Mouse (Mus musculus): ENCODE results near the gene 0610010F05Rik.
"Not testable (repeated sequence)": the region's sequence is repeated elsewhere in the genome, so short reads cannot be mapped to it uniquely, and the experiment has no call there.

0610010F05Rik gene

DNA sequence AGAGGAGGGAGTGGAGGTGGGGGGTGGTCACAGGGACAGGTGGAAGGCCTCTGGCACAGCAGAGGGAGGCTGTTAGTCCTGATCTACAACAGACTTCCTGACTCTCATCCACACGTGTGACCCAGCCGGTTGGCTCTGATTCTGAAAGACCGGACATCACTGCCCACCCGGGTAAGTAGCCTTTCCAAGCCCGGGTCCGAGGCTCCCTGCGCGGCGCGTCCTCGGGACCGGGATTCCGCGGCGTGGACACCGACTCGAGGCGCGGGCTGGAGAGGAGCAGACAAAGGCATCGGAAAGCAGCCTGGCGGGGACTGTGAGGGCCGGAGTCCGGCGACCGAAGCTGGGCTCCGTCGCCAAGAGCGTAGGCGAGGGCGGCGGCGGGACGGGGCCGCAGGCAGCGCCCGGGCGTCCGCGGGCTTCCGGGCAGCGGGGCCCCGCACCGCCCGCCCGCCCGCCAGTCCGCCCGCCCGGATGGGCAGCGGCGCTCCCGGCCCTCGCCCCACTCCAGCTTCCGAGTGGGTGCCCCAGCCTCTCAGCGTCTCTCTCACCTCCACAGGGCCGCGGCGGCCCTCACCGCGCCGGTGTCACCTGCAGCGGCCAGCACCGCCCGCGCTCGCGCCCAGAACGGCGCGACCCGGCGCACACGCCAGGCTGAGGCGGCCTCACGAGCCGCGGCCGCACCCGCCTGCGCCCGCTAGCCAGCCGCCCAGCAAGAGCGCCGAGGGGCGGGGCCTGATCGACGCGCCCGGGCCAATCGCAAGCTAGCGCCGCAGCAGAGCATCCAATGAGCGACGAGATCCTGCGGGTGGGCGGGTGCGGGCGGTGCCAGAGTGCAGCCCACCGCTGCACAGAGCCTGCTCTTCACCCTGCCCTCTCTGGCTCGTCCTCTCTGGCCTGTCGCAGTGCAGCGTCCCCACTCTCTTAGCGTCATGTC is at the start of gene 0610010F05Rik:
Gene 0610010F05Rik (minus strand): TSS at position 695 of the 934 bp plus-strand sequence.
- DNase-seq, result peak; percentile 86

DNA sequence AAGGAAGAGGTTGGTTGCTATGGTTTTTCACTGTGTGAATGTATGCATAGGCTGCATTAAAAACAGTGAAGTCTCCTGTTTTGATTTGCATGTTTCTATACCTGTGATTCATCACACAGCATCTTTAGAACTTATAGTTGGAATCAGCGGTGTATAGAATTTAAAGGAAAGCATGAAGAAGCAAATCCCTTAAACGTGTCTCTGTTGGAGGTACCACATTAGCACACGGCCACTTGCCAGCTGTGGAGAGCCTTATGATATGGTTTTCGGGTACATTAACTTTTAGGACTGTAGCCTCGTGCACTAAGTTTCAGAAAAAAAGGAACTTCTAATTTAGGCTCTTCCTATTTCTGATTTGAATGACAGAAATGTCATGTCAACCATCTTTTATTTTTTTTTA is 49.1 kb upstream of the 0610010F05Rik start:
- DNase-seq, result no peak

DNA sequence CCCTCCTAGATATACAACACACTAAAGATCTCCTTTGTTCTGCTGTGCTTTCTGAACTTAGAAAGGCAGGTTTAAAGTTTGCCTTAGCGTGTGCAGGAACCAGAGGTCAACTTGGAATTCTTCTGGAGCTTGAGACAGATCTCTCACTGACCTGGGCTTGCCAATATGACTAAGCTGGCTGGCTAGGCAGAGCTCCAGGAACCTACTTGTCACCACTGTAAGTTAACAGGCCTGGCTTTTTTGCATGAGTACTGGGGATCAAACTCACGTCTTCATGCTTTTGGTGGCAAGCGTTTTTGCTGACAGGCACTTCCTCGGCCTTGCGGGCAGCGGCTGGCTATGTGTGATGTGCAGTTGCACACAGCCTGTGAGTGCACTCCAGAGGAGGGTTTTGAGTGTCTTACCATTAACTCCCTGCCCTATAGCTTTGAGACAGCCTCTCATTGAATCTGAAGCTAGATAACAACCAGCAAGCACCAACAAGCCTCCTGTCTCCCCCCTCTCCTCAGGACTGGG is 47.1 kb upstream of the 0610010F05Rik start:
- no peak for DNase-seq

DNA sequence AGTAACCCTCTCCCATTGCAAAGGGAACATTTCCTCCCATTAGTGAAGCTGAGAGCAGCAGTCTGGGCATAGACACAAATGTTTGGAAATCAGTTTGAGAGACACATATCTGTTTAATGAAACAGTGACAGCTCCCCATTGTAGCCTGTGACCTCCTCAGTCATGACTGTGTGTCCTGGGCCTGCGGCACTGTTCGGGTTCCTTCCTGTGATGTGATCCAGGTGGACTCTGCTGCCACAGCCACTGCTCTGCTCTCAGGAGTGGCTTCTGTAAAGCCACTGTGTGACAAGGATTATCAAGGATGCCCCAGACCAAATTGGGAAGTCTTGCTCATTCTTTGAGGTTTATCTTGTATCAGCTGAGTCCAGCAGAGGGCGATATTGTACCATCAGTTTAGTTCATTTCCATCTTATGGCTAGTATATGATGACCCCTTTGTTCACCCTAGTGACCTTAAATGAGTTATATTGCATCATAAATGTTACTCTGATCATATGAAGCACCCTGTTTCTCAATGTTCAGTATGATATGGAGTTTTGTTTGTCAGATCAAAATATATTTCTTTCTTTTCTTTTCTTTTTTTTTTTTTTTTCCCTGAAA is 45.7 kb upstream of the 0610010F05Rik start:
- peak; percentile 66 for DNase-seq

DNA sequence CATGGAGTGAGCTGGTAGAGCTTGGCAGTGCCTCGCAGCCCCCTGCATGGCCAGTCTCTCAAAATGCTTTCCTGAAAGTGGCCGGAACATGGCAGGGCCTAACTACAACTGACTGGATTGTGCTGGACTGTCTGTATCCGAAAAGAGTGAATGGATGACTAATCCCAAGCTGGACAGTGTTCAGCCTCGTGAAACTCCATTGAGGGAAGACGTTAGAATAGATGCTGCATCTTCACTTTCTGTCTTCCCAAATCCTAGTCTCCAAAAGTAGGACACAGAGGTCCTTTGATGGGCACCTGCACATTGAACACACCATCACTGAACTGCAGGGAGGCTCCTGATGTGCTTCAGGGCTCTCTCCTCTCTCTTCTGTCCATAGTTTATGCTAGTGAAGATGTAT is 42.7 kb upstream of the 0610010F05Rik start:
- no peak for DNase-seq

DNA sequence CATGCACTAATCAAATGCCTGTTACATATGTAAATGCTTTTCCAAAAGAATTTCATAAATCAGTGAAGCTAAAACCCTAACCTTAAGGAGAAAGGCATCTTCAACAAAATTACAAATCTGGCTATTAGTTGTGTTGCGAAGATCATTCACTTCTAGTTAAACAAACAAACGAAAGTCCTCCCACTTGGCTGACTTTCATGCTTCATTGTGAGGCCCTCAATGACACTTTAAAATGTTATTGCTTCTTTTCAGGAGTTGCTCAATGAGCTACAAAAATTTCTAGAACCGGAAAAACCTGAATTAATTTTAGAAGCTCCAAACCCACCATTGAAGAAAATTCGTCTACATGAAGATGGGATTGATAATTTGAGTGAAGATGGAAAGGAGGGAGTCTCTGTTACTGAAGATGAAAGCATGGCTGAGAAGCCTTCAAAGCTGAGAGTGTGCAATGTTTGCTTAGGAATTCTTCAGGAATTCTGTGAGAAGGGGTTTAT is 38.9 kb upstream of the 0610010F05Rik start:
- no peak for DNase-seq

DNA sequence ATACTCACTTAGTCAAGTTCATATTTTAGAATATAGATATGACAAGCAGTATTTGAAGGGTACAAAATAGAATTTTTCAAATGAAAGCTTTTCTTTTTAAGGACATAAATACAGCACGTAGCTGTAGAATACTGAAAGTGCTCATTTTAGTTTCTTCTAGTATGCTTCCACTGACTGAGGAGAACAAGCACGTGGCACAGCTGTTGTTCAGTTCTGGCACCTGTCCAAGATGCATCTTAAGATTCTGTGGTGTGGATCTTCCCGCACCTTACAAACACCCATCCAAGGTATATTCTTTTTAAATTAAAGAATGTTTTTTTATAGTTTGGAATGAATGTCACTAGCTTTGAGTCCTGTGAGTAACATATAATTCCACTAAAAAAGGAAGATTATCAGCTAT is 33.7 kb upstream of the 0610010F05Rik start:
- DNase-seq, result no peak

DNA sequence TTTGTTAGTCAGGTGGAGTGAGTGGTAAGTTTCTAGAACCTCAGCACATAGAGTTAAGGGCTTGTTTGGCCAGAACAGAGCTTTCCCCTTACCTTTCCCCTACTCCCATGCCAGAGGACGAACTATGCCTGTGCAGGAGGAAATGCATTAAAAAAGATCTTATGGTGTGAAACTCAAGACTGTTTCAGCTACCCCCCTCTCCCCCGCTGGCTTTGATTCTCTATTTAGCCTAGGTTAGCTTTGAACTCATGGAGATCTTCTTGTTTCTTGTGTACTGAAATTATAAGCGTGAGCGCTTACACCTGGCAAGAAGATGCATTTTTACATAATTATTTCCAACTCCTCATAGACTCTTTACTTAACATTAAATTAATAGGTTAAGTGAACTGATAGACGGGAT is 33.1 kb upstream of the 0610010F05Rik start:
- DNase-seq, result no peak

DNA sequence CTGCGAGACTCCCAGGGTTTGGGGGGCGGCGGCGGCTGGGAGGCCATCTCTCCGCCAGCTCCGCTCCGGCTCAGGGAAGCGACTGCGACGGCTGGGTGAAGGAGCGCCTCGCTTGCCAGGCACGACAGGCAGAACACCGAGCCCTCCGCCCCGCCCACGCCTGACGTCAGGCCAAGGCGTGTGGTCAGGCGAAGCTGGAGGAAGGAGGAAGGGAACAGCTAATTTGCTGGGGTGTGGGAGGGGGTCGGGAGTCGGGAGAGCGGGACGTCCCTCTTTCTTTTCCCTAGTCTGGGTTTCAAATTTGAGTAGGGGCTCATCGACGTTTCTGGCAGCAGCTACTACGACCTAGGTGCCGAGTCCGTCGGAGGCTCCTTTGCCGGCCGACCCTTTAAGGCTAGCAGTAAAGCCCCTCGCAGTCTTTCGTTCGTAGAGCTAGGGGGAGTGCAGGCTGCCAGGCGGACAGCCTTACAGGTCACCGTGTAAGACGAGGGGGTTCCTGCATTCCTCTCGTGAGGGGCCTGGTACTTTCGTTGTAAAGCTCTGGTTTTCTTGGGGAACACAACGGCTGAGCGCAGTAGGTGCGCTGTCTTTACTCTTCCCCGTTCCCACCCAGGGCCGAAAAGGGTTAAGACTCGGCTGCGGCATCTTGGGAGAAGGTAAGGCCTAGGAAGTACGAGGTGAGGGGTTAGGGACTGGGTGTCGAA is 32.5 kb upstream of the 0610010F05Rik start, which contains the start of gene Pex13:
Gene Pex13 (minus strand): TSS at position 162 of the 704 bp plus-strand sequence.
- DNase-seq, result peak; percentile 93

DNA sequence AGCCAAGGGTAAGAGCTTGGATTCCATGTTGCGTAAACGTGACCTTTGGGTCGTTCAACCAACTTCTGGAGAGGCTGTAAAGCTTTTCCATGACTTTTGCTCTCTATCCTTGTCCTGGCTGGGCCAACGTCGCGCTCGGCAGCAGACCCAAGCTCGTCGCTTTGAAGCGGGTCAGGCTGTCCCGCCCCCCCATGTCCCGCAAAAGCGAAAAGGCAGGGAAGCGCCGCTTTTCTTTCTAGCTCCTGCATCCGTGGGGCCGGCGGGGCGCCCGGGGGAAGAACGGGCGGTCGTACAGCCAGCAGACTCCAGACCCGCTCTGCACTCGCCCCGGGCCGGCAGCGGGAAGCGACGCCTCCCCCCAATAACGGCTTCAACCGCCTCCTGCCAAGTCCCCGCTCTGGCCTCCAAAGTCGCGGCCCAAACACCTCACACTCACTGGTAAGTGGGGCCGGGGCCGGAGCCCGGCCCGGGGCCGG is 31.9 kb upstream of the 0610010F05Rik start, which contains the start of gene Pus10:
Gene Pus10 (plus strand): TSS at position 364 of the 476 bp plus-strand sequence.
- no peak for DNase-seq

DNA sequence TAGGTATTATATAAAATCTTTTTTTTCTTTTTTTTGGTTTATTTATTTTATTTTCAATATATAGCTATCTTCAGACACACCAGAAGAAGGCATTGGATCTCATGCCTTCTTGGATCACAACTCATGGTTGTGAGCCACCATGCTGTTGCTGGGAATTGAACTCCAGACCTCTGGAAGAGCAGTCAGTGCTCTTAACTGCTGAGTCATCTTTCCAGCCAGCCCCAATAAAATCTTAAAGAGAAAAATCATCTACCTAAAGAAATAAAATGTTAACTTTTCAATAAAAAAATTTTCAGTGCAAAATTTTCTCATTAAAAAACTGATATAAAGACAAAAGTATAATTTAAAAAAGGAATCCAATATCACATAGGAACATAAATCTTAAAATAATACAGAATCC is 30.8 kb upstream of the 0610010F05Rik start:
- DNase-seq, result no peak

DNA sequence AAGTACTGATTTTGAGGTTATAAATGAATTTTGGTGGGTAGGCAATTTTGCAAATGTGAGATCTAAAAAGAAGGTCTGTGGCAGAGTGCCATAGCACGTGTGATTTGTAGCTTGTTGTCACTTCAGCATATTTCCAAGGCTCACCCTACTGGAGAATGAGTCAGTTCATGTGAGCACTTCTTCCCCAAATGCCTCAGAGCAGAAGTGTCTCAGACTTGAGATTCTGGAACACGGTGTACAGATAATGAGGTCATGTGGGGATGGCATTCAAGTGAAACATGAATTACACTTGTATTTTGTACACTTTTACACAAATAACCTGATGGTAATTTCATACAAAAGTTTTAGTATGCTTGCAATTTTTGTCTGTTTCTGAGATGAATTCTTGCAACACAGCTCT is 24.4 kb upstream of the 0610010F05Rik start:
- DNase-seq, result no peak

DNA sequence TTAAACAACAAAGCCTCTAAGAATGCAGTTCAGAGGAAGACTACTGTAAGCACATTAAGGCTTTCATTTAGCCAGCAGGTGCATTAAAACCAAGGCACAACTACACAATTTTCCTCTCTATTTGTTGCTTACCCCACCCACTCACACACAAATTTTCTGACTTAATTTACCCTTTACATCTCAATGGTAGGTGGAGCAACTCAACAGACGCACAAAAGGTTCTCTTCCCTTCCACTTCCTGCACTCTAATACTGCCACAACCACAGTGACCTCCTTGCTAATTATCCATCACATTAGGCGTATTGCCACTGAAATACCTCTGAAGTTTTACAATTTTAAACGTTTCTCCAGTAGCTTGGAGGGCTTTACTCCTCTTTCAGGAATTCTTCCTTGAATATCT is 20.2 kb upstream of the 0610010F05Rik start:
- no peak for DNase-seq

DNA sequence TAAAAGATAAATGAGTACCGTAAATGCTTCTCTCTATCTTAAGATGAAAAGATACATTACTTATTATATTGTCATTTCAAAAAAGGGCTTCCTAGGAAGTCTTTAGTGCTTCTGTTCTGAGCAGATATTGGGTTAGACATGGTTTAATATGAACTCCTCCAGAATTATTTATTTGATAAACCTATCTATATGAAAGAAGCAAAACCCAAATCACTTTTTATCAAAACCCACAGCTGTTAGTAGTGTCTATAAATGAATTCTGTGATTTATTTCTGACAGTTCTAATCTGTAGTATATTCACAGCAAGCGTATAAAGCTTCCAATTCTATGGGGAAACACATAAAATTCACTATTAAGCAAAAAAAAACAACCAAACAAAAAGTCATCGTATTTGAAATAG is 14.4 kb upstream of the 0610010F05Rik start:
- no peak for DNase-seq

DNA sequence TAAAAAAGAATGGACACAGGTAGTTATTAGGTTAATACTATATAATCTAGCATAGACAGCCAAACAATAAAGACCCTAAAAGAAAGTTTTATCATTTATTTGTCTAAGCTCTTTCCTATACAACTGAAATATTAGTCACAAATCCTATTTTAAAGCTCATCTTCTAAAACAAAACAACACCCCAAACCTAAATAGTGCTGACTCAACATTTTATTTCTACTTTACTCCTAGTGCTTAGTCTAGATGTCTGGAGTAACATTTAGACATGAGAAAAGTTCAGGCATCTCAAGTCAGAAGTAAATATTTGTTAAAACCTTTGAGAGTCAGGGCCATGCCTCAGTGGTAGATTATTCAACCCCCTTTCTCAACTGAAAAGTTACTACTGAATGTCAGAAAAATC is 14.0 kb upstream of the 0610010F05Rik start:
- DNase-seq, result no peak

DNA sequence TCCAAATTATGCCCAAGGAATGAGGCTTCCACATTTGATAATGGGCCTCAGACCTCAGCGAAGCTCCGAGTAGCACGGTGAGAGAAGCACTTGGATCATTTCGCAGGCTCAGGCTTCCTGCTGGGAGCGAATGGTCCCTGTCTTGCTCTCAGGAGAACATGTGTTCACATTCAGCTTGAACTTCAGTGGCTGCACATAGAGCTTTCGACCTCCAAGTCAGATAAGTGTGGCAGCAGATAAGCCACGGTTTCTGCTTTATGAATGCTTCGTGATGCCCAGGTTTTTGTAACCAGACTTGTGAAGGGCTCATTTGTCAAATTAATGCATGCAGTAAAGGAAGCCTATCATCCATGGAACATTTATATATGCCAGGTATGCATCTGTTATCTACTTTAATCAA is 1.1 kb upstream of the 0610010F05Rik start:
- no peak for DNase-seq

DNA sequence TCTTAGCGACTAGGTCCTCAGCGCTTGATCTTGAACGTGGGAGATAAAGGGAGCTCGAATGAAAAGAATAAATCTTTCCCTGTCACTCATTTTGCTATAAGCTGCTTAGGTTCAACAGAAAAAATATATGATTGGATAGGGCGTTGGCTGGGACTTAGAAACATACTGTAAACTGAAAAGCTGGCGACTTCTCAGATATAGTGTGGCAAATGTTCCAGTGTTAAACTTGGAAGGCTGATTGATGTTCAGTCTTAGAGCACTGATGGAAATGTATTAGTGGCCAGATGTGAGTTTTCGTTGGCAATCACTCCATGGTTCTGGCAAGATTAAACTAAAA is 408 bp upstream of the 0610010F05Rik start:
- DNase-seq, result no peak

DNA sequence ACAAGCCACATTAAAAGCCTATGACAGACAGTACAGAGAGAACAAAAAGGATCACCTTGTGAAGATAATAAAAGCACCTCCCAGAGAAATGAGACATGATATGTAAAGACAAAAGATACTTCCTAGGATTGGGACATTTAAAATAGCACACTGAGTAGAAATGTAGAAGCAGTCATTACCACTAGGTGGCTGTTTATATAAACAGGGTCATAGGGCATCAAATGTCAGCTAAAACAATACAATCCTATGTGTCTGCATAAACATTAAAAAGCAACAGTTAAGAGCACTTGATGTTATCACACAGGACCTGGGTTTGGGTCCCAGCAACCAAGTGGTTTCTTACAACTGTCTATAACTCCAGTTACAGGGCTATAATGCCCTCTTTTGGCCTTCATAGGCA is 2.8 kb downstream of the 0610010F05Rik start:
- DNase-seq, result no peak

DNA sequence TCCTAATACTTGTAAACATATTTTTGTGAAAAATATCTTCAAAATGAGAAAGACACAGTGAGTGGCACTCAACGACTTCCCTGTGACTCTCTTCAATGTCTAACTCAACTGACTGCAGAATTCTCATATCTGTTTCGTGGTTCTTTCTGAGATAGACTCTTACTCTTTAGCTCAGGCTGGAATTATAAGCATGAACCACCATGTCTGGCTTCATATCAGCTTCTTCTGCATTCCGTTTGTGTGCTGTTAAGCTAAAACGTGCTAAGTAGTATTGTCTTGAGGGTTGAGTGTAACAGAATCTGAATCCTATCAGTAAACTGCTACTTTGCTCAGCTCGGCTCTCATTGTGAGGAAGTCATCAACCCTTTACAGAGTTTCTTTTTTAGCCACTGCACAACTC is 14.4 kb downstream of the 0610010F05Rik start:
- DNase-seq, result no peak

DNA sequence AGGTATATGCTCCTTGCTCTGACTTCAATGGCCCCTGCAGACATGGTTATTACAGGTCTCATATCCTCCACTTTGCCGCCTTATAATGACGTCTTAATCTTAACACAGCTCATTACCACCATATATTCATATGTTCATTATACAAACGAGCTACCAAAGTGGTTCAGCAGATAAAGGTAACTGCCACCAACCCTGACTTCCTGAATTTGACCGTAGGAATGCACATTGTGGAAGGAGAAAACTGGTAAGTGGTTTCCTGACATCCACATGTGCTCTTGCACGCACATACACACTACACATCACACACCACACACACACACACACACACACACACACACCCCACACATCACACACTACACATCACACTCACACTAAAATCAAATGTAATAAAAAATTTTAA is 18.9 kb downstream of the 0610010F05Rik start:
- no peak for DNase-seq

DNA sequence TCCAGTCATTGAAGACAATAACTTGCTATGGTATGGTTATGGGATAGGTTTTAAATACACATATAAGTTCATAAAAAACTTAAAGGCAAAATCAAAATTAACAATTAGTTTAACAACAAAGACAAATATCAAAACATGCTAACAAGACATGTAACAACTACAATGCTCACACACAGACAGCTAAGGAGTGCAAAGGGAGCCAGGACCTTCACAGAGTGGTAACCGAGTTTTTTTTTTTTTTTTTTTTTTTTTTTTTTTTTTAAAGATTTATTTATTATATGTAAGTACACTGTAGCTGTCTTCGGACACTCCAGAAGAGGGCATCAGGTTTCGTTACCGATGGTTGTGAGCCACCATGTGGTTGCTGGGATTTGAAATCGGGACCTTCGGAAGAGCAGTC is 26.1 kb downstream of the 0610010F05Rik start:
- not testable (repeated sequence) for DNase-seq

DNA sequence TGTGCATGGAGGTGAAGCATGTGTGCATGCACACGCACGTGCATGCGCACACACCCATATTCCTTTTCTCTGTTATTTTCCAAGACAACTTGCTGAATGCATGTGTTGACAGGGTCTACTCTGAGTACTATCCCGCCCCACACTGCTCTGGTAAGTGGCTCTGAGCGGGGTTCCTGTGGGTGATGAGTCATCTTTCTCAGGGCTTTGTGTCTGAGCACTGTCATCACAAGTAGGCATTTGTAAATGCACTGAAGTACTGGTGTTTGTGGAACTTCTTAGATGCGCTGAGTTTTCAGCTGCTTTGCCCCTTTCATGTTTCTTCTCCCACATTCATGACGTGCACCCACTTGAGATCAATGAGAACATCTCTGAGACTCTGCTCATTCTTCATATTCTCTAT is 63.3 kb downstream of the 0610010F05Rik start:
- no peak for DNase-seq

DNA sequence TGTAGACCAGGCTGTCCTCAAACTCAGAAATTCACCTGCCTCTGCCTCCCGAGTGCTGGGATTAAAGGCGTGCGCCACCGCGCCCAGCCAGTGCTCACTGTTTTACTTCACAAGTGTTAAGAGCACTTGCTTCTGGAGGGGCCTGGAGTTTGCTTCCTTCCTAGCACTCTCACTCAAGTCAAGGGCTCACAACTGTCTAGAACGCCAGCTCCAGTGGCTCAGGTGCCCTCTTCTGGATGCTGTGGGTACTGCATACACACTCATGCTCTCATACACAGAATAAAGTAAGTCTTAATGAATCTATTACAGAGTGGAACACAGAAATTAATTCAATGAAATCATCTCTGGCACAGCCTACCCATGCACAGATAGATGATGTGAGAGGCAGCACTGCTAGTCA is 67.7 kb downstream of the 0610010F05Rik start:
- DNase-seq, result peak; percentile 80

All from right cerebral cortex, postnatal 4 days (tissue).